Mouse (Mus musculus): ENCODE results near the gene Get4.

The Get4 gene

GRCm38 (mm10) chr5:139252081-139252909 lies at the start of gene Get4:
Get4 (plus strand) TSS chr5:139252324.
- Histone ChIP-seq H3K36me3 (ENCODE audit: control insufficient read depth, insufficient read depth, low read length, poor library complexity, severe bottlenecking) (no peaks in the 10 kb centered on the region; the same call in 1 of the 2 replicates), H3K27me3 (ENCODE audit: control insufficient read depth, insufficient read depth, low read length, poor library complexity, severe bottlenecking) (no peaks in the 10 kb centered on the region)
- DNase-seq (ENCODE audit: low read depth, low spot score) = peak; percentile 100

GRCm38 (mm10) chr5:139203312-139203711 lies 48.8 kb upstream of the Get4 start:
- Histone ChIP-seq H3K36me3 (ENCODE audit: control insufficient read depth, insufficient read depth, low read length, poor library complexity, severe bottlenecking) (no peaks in the 10 kb centered on the region), H3K27me3 (ENCODE audit: control insufficient read depth, insufficient read depth, low read length, poor library complexity, severe bottlenecking) (no peaks in the 10 kb centered on the region)
- DNase-seq (ENCODE audit: low read depth, low spot score) = no peak

- DNase-seq (ENCODE audit: low read depth, low spot score) = no peak
- Histone ChIP-seq H3K36me3 (ENCODE audit: control insufficient read depth, insufficient read depth, low read length, poor library complexity, severe bottlenecking) (no peaks in the 10 kb centered on the region), H3K27me3 (ENCODE audit: control insufficient read depth, insufficient read depth, low read length, poor library complexity, severe bottlenecking) (no peaks in the 10 kb centered on the region)
Observed at GRCm38 (mm10) chr5:139206081-139206480, 46.0 kb upstream of the Get4 start.

- Histone ChIP-seq H3K27me3 (ENCODE audit: control insufficient read depth, insufficient read depth, low read length, poor library complexity, severe bottlenecking) (no peaks in the 10 kb centered on the region), H3K36me3 (ENCODE audit: control insufficient read depth, insufficient read depth, low read length, poor library complexity, severe bottlenecking) (no peaks in the 10 kb centered on the region)
- DNase-seq (ENCODE audit: low read depth, low spot score) = peak; percentile 37
Observed at GRCm38 (mm10) chr5:139206525-139206924, 45.6 kb upstream of the Get4 start.

GRCm38 (mm10) chr5:139208183-139208582 lies 43.9 kb upstream of the Get4 start:
- DNase-seq (ENCODE audit: low read depth, low spot score) = no peak
- Histone ChIP-seq H3K36me3 (ENCODE audit: control insufficient read depth, insufficient read depth, low read length, poor library complexity, severe bottlenecking) (no peaks in the 10 kb centered on the region), H3K27me3 (ENCODE audit: control insufficient read depth, insufficient read depth, low read length, poor library complexity, severe bottlenecking) (no peaks in the 10 kb centered on the region)

GRCm38 (mm10) chr5:139208871-139209684 lies 43.0 kb upstream of the Get4 start:
- Histone ChIP-seq H3K36me3 (ENCODE audit: control insufficient read depth, insufficient read depth, low read length, poor library complexity, severe bottlenecking) (no peaks in the 10 kb centered on the region), H3K27me3 (ENCODE audit: control insufficient read depth, insufficient read depth, low read length, poor library complexity, severe bottlenecking) (no peaks in the 10 kb centered on the region)
- DNase-seq (ENCODE audit: low read depth, low spot score) = peak; percentile 53

GRCm38 (mm10) chr5:139209685-139210026 lies 42.5 kb upstream of the Get4 start:
- DNase-seq (ENCODE audit: low read depth, low spot score) = no peak
- H3K27me3 ChIP-seq (ENCODE audit: control insufficient read depth, insufficient read depth, low read length, poor library complexity, severe bottlenecking) = no peaks in the 10 kb centered on the region
- no peaks in the 10 kb centered on the region for H3K36me3 ChIP-seq (ENCODE audit: control insufficient read depth, insufficient read depth, low read length, poor library complexity, severe bottlenecking)

GRCm38 (mm10) chr5:139211737-139212385 lies 40.3 kb upstream of the Get4 start:
- no peaks in the 10 kb centered on the region for H3K27me3 ChIP-seq (ENCODE audit: control insufficient read depth, insufficient read depth, low read length, poor library complexity, severe bottlenecking)
- no peaks in the 10 kb centered on the region; the same call in 1 of the 2 replicates for H3K36me3 ChIP-seq (ENCODE audit: control insufficient read depth, insufficient read depth, low read length, poor library complexity, severe bottlenecking)
- no peak for DNase-seq (ENCODE audit: low read depth, low spot score)

- Histone ChIP-seq H3K27me3 (ENCODE audit: control insufficient read depth, insufficient read depth, low read length, poor library complexity, severe bottlenecking) (no peaks in the 10 kb centered on the region), H3K36me3 (ENCODE audit: control insufficient read depth, insufficient read depth, low read length, poor library complexity, severe bottlenecking) (no peaks in the 10 kb centered on the region; the same call in 1 of the 2 replicates)
- DNase-seq (ENCODE audit: low read depth, low spot score) = no peak
Observed at GRCm38 (mm10) chr5:139214298-139214697, 37.8 kb upstream of the Get4 start.

GRCm38 (mm10) chr5:139215184-139215583 lies 36.9 kb upstream of the Get4 start:
- no peaks in the 10 kb centered on the region for H3K27me3 ChIP-seq (ENCODE audit: control insufficient read depth, insufficient read depth, low read length, poor library complexity, severe bottlenecking)
- DNase-seq (ENCODE audit: low read depth, low spot score) = no peak

GRCm38 (mm10) chr5:139216121-139216520 lies 36.0 kb upstream of the Get4 start:
- Histone ChIP-seq H3K36me3 (ENCODE audit: control insufficient read depth, insufficient read depth, low read length, poor library complexity, severe bottlenecking) (no peaks in the 10 kb centered on the region; the same call in 1 of the 2 replicates), H3K27me3 (ENCODE audit: control insufficient read depth, insufficient read depth, low read length, poor library complexity, severe bottlenecking) (no peaks in the 10 kb centered on the region)
- DNase-seq (ENCODE audit: low read depth, low spot score) = no peak

More at GRCm38 (mm10) chr5:139215184-139215583, 36.9 kb upstream of the Get4 start:
- no peaks in the 10 kb centered on the region; the same call in 1 of the 2 replicates for H3K36me3 ChIP-seq (ENCODE audit: control insufficient read depth, insufficient read depth, low read length, poor library complexity, severe bottlenecking)

GRCm38 (mm10) chr5:139216774-139217173 lies 35.4 kb upstream of the Get4 start:
- no peak for DNase-seq (ENCODE audit: low read depth, low spot score)
- H3K36me3 ChIP-seq (ENCODE audit: control insufficient read depth, insufficient read depth, low read length, poor library complexity, severe bottlenecking) = peaks cover under 1% of the 10 kb centered on the region; the same call in 1 of the 2 replicates
- no peaks in the 10 kb centered on the region for H3K27me3 ChIP-seq (ENCODE audit: control insufficient read depth, insufficient read depth, low read length, poor library complexity, severe bottlenecking)

GRCm38 (mm10) chr5:139220006-139220515 lies 32.1 kb upstream of the Get4 start:
- Histone ChIP-seq H3K27me3 (ENCODE audit: control insufficient read depth, insufficient read depth, low read length, poor library complexity, severe bottlenecking) (no peaks in the 10 kb centered on the region), H3K36me3 (ENCODE audit: control insufficient read depth, insufficient read depth, low read length, poor library complexity, severe bottlenecking) (peaks cover 3% of the 10 kb centered on the region; the same call in 1 of the 2 replicates)
- DNase-seq (ENCODE audit: low read depth, low spot score) = no peak

GRCm38 (mm10) chr5:139220610-139221009 lies 31.5 kb upstream of the Get4 start:
- Histone ChIP-seq H3K27me3 (ENCODE audit: control insufficient read depth, insufficient read depth, low read length, poor library complexity, severe bottlenecking) (no peaks in the 10 kb centered on the region), H3K36me3 (ENCODE audit: control insufficient read depth, insufficient read depth, low read length, poor library complexity, severe bottlenecking) (peaks cover 3% of the 10 kb centered on the region; the same call in 1 of the 2 replicates)
- no peak for DNase-seq (ENCODE audit: low read depth, low spot score)

All from splenic B cell, adult 2 months (primary cell).